ENCODE assay signal across 8 mouse cellular contexts in the genomic region with DNA sequence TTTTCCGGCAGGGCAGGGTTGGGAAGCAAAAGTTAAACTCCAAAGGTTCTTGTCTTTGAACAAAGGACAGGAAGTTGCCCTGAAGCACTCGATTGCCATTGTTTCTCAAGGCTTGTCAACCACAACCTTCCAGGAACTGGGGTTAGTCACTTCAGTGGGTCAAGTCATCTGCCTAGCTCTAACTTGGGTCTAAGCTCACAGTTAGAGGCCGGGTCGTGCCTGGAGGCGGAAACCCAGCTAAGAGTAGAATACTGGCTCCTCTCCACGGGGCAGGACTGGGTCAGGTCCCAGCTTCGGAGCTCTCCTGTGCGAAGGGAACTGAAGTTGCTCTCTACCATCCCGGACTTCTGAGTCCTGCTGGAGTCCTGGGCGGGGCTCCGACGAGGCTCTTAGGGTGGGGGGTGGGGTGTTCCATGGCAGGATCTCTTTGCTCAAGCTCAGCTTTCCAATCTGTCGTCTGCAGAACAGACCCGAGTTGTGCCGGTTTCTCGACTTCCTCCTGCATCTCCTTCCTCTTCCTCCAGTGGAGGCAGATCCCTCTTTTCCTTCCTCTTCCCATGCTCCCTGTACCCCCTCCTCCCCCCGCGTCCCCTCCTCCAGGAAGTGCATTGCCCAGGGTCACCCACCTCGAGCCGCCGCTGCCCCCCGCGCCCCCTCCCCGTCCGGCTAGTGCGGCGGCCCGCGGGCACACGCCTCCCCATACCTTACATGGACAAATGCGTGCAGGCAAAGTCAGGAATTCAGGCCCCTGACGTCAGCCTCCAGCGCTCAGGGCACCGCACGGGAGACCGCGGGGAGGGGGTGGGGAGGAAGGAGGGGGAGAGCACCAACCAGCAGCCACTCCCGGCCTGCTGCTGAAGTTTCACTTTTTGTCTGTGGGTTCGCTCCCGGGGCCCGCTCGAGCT. TPM values are rescaled to one million over a fixed set of nuclear protein-coding genes. Genes with fewer than 3 reads are reported as not detected.
DNase-seq lines count a peak whose midpoint lies in the region; ATAC-seq lines count a peak whose summit lies in the region.

Gene Lpp, plus strand, starts transcription at position 857 of the 905 bp plus-strand sequence.

- peak within 1 kb of the TSS; percentile 93 for H3K4me3 ChIP-seq in embryonic facial prominence, embryonic 10.5 days
- peak within 1 kb of the TSS; percentile 96 for H3K4me3 ChIP-seq in heart, embryonic 10.5 days
- H3K4me3 ChIP-seq in midbrain, embryonic 16.5 days (ENCODE audit: low read depth, low read length): peak within 1 kb of the TSS; percentile 80

- peak within 1 kb of the TSS; percentile 88 for H3K4me2 ChIP-seq in midbrain, embryonic 16.5 days (ENCODE audit: low read length)

- DNase-seq in cerebellum, adult 11 months: no peak
- DNase-seq in embryonic facial prominence, embryonic 10.5 days (ENCODE audit: low spot score): peak; percentile 93
- peak; percentile 95 for DNase-seq in heart, embryonic 10.5 days (ENCODE audit: low spot score)
- peak; percentile 61 to 72 for DNase-seq in kidney, adult 8-10 months
- peak; percentile 76 for DNase-seq in liver
- peak; percentile 21 to 50 for DNase-seq in spleen, postnatal 10 days (ENCODE audit: low spot score in 2 of 2)

- H3K9ac ChIP-seq in midbrain, embryonic 16.5 days (ENCODE audit: low read depth, low read length): peak within 1 kb of the TSS; percentile 85

- 0 out of 2 replicates have a peak, but pooled peaks cover 4% of the 10 kb centered on the region for H3K36me3 ChIP-seq in embryonic facial prominence, embryonic 10.5 days (replicated peaks)
- no peaks in the 10 kb centered on the region for H3K36me3 ChIP-seq in heart, embryonic 10.5 days
- no peaks in the 10 kb centered on the region for H3K36me3 ChIP-seq in midbrain, embryonic 16.5 days (ENCODE audit: control insufficient read depth, insufficient read depth, low read length)

- no peaks in the 10 kb centered on the region for H3K9me3 ChIP-seq in embryonic facial prominence, embryonic 10.5 days
- no peaks in the 10 kb centered on the region for H3K9me3 ChIP-seq in heart, embryonic 10.5 days
- no peaks in the 10 kb centered on the region for H3K9me3 ChIP-seq in midbrain, embryonic 16.5 days (replicated peaks; ENCODE audit: control insufficient read depth, low read length, poor library complexity, severe bottlenecking)

- no peaks in the 10 kb centered on the region for H3K27me3 ChIP-seq in embryonic facial prominence, embryonic 10.5 days (replicated peaks; ENCODE audit: low read depth, poor library complexity, severe bottlenecking)
- no peaks in the 10 kb centered on the region for H3K27me3 ChIP-seq in heart, embryonic 10.5 days (ENCODE audit: insufficient read depth, poor library complexity, severe bottlenecking)
- H3K27me3 ChIP-seq in midbrain, embryonic 16.5 days (ENCODE audit: control insufficient read depth, insufficient read depth, low read depth, low read length): no peaks in the 10 kb centered on the region; the same call in 1 of the 2 replicates

- 1% methylated on average over 42 of the region's 42 CpGs for WGBS in embryonic facial prominence, embryonic 10.5 days
- 2% methylated on average over 42 of the region's 42 CpGs for WGBS in heart, embryonic 10.5 days
- WGBS in midbrain, embryonic 16.5 days: 3% methylated on average over 32 of the region's 42 CpGs

- peaks cover 43% of the 10 kb centered on the region for H3K4me1 ChIP-seq in embryonic facial prominence, embryonic 10.5 days
- H3K4me1 ChIP-seq in heart, embryonic 10.5 days: peaks cover 28% of the 10 kb centered on the region
- H3K4me1 ChIP-seq in midbrain, embryonic 16.5 days (ENCODE audit: control insufficient read depth, insufficient read depth, low read length): peaks cover 5% of the 10 kb centered on the region; the same call in 1 of the 2 replicates

- ATAC-seq in cerebellum, adult (ENCODE audit: insufficient number of reproducible peaks, low FRiP score, low TSS enrichment): peak; percentile 50; the same call in 1 of the 2 replicates
- ATAC-seq in midbrain, embryonic 16.5 days: peak; percentile 87

- H3K27ac ChIP-seq in embryonic facial prominence, embryonic 10.5 days (replicated peaks): peak within 1 kb of the TSS; percentile 100
- peak within 1 kb of the TSS; percentile 100 for H3K27ac ChIP-seq in heart, embryonic 10.5 days
- peak within 1 kb of the TSS; percentile 75 for H3K27ac ChIP-seq in midbrain, embryonic 16.5 days (ENCODE audit: low read length)

RNA-seq across cellular contexts. Expression of gene Lpp, which starts in this region (rescaled TPM):
- polyA plus RNA-seq in embryonic facial prominence, embryonic 10.5 days (2016; fragmentation: Nextera tagmentation; extraction: Ambion mirVana): 41.8 and 43.5 TPM in 2 replicates
- 65.1 and 67.2 TPM in 2 replicates for polyA plus RNA-seq in heart, embryonic 10.5 days (2016; fragmentation: Nextera tagmentation; extraction: Ambion mirVana)
- 10.3 and 10.7 TPM in 2 replicates for polyA plus RNA-seq in midbrain, embryonic 16.5 days (2015; fragmentation: Nextera tagmentation; extraction: Ambion mirVana)
